Mouse (Mus musculus) 3T3-L1 (cell line): ENCODE data around the gene Tnfsf11.

Source experiments
- DNase-seq: peaks from one replicate; pipeline ENCODE4 v3.0.0-alpha.2; 2015; ENCODE audit warnings: low read depth, low spot score

Gene Tnfsf11

GRCm38 (mm10) chr14:78307286-78308237, at the start of gene Tnfsf11:
Gene Tnfsf11, minus strand, starts transcription at chr14:78308043.
- DNase-seq = no peak

- DNase-seq = no peak
These were observed 48.9 kb upstream of the Tnfsf11 start for GRCm38 (mm10) chr14:78356764-78357163.

- DNase-seq = no peak
These were observed 47.5 kb upstream of the Tnfsf11 start for GRCm38 (mm10) chr14:78355381-78355780.

GRCm38 (mm10) chr14:78352865-78353264, 45.0 kb upstream of the Tnfsf11 start:
- DNase-seq = peak; percentile 36

GRCm38 (mm10) chr14:78351544-78351943, 43.7 kb upstream of the Tnfsf11 start:
- DNase-seq = no peak

GRCm38 (mm10) chr14:78347715-78348114, 39.9 kb upstream of the Tnfsf11 start:
- peak; percentile 23 for DNase-seq

- peak; percentile 46 for DNase-seq
These were observed 35.2 kb upstream of the Tnfsf11 start for GRCm38 (mm10) chr14:78343007-78343406.

GRCm38 (mm10) chr14:78342146-78342545, 34.3 kb upstream of the Tnfsf11 start:
- DNase-seq = no peak

GRCm38 (mm10) chr14:78333341-78333740, 25.5 kb upstream of the Tnfsf11 start:
- no peak for DNase-seq

- no peak for DNase-seq
These were observed 23.5 kb upstream of the Tnfsf11 start for GRCm38 (mm10) chr14:78331368-78331767.

- peak; percentile 31 for DNase-seq
These were observed 22.9 kb upstream of the Tnfsf11 start for GRCm38 (mm10) chr14:78330576-78331300.

GRCm38 (mm10) chr14:78329765-78330451, 22.1 kb upstream of the Tnfsf11 start:
- DNase-seq = no peak

GRCm38 (mm10) chr14:78323356-78323755, 15.5 kb upstream of the Tnfsf11 start:
- DNase-seq = no peak

- no peak for DNase-seq
These were observed 15.1 kb upstream of the Tnfsf11 start for GRCm38 (mm10) chr14:78322916-78323315.

- no peak for DNase-seq
These were observed 12.4 kb upstream of the Tnfsf11 start for GRCm38 (mm10) chr14:78320248-78320647.

- no peak for DNase-seq
These were observed 11.7 kb upstream of the Tnfsf11 start for GRCm38 (mm10) chr14:78319580-78319979.

GRCm38 (mm10) chr14:78319000-78319399, 11.2 kb upstream of the Tnfsf11 start:
- DNase-seq = no peak

GRCm38 (mm10) chr14:78317623-78318022, 9.8 kb upstream of the Tnfsf11 start:
- DNase-seq = no peak

- DNase-seq = no peak
These were observed 6.9 kb downstream of the Tnfsf11 start for GRCm38 (mm10) chr14:78300914-78301313.

- DNase-seq = peak; percentile 10
These were observed 15.2 kb downstream of the Tnfsf11 start for GRCm38 (mm10) chr14:78292687-78293086.

GRCm38 (mm10) chr14:78289912-78290523, 17.8 kb downstream of the Tnfsf11 start:
- peak; percentile 61 for DNase-seq
